Mouse (Mus musculus) forebrain, embryonic 10.5 days (tissue): ENCODE data around the gene Il2ra. TPM values are rescaled to one million over a fixed set of nuclear protein-coding genes. Genes with fewer than 3 reads are reported as not detected.

Source experiments
- DNase-seq: peaks from one replicate; pipeline ENCODE4 v3.0.0-alpha.2; 2017; ENCODE audit warnings: low spot score; ENCODE audit errors: extremely low spot score
- H3K27ac ChIP-seq: fragments of 300-500 bp; sonication (generic); 2 replicates; pipeline ENCODE4 v1.5.1; 2016; ENCODE audit warnings: mild to moderate bottlenecking
- H3K27me3 ChIP-seq: fragments of 300-500 bp; sonication (generic); 2 replicates; pipeline ENCODE4 v1.6.1; 2016; ENCODE audit warnings: mild to moderate bottlenecking; ENCODE audit not compliant: poor library complexity, severe bottlenecking
- H3K36me3 ChIP-seq: fragments of 300-500 bp; sonication (generic); replicated peaks from 2 replicates; pipeline ENCODE4 v1.6.1; 2016; ENCODE audit warnings: mild to moderate bottlenecking, moderate library complexity
- H3K4me1 ChIP-seq: fragments of 300-500 bp; sonication (generic); 2 replicates; pipeline ENCODE4 v1.6.1; 2016
- H3K4me3 ChIP-seq: fragments of 300-500 bp; sonication (generic); 2 replicates; pipeline ENCODE4 v1.5.1; 2016; ENCODE audit warnings: mild to moderate bottlenecking, moderate library complexity
- H3K9me3 ChIP-seq: fragments of 300-500 bp; sonication (generic); 2 replicates; pipeline ENCODE4 v1.6.1; 2016; ENCODE audit warnings: mild to moderate bottlenecking, moderate library complexity
- WGBS: fragments of 180-500 bp; shearing (Covaris S2); methylation state at CpG from one replicate; pipeline ENCODE4 v1.1.7; 2016; 5-methylcytosine and 5-hydroxymethylcytosine counted together
- polyA plus RNA-seq: library from polyadenylated mRNA; unstranded; fragments of >200 nt; fragmentation: Nextera tagmentation; extraction: Ambion mirVana; gene quantifications from 2 replicates; pipeline ENCODE4 v1.2.1, GENCODE M21; 2016

Il2ra gene
- polyA plus RNA-seq, 1 experiment from 2014 or later, result not detected

- 78% methylated on average over 3 of the region's 3 CpGs for WGBS
- no peak for DNase-seq
These were observed 70.4 kb downstream of the Il2ra start for GRCm38 (mm10) chr2:11713021-11713420.

GRCm38 (mm10) chr2:11714535-11714934, 71.9 kb downstream of the Il2ra start:
- WGBS, result 86% methylated on average over 4 of the region's 4 CpGs

More at GRCm38 (mm10) chr2:11713021-11713420, 70.4 kb downstream of the Il2ra start:
- no peak overlapping the region for H3K27ac ChIP-seq
- H3K4me3 ChIP-seq, result no peak overlapping the region
- no peaks in the 10 kb centered on the region for H3K4me1 ChIP-seq
- no peaks in the 10 kb centered on the region for H3K9me3 ChIP-seq
- no peaks in the 10 kb centered on the region for H3K36me3 ChIP-seq
- peaks cover 9% of the 10 kb centered on the region for H3K27me3 ChIP-seq

GRCm38 (mm10) chr2:11718573-11718972, 76.0 kb downstream of the Il2ra start:
- Histone ChIP-seq H3K27ac (no peak overlapping the region), H3K36me3 (no peaks in the 10 kb centered on the region), H3K27me3 (no peaks in the 10 kb centered on the region), H3K4me1 (no peaks in the 10 kb centered on the region), H3K4me3 (no peak overlapping the region), H3K9me3 (no peaks in the 10 kb centered on the region)
- DNase-seq, result no peak
- 80% methylated on average over 2 of the region's 2 CpGs for WGBS

More at GRCm38 (mm10) chr2:11714535-11714934, 71.9 kb downstream of the Il2ra start:
- Histone ChIP-seq H3K9me3 (no peaks in the 10 kb centered on the region), H3K4me1 (no peaks in the 10 kb centered on the region), H3K27me3 (no peaks in the 10 kb centered on the region), H3K27ac (no peak overlapping the region), H3K36me3 (no peaks in the 10 kb centered on the region), H3K4me3 (no peak overlapping the region)
- no peak for DNase-seq

- Histone ChIP-seq H3K27me3 (no peaks in the 10 kb centered on the region), H3K36me3 (no peaks in the 10 kb centered on the region), H3K9me3 (no peaks in the 10 kb centered on the region), H3K4me1 (no peaks in the 10 kb centered on the region), H3K4me3 (no peak overlapping the region), H3K27ac (no peak overlapping the region)
- DNase-seq, result no peak
- 91% methylated on average over 9 of the region's 9 CpGs for WGBS
These were observed 80.0 kb downstream of the Il2ra start for GRCm38 (mm10) chr2:11722564-11722963.

GRCm38 (mm10) chr2:11727574-11727973, 85.0 kb downstream of the Il2ra start:
- H3K4me1 ChIP-seq, result no peaks in the 10 kb centered on the region
- no peaks in the 10 kb centered on the region for H3K27me3 ChIP-seq
- no peak overlapping the region for H3K4me3 ChIP-seq
- WGBS, result 92% methylated on average over 5 of the region's 5 CpGs
- H3K36me3 ChIP-seq, result no peaks in the 10 kb centered on the region
- no peak overlapping the region for H3K27ac ChIP-seq
- no peaks in the 10 kb centered on the region for H3K9me3 ChIP-seq
- no peak for DNase-seq

- Histone ChIP-seq H3K27me3 (no peaks in the 10 kb centered on the region), H3K4me3 (no peak overlapping the region), H3K9me3 (no peaks in the 10 kb centered on the region), H3K36me3 (no peaks in the 10 kb centered on the region), H3K4me1 (no peaks in the 10 kb centered on the region), H3K27ac (no peak overlapping the region)
- WGBS, result 64% methylated on average over 3 of the region's 3 CpGs
- no peak for DNase-seq
These were observed 86.5 kb downstream of the Il2ra start for GRCm38 (mm10) chr2:11729091-11729490.

- Histone ChIP-seq H3K4me1 (no peaks in the 10 kb centered on the region), H3K9me3 (no peaks in the 10 kb centered on the region), H3K27ac (no peak overlapping the region), H3K4me3 (no peak overlapping the region), H3K27me3 (no peaks in the 10 kb centered on the region), H3K36me3 (peaks cover 3% of the 10 kb centered on the region; the same call in 1 of the 2 replicates)
- 78% methylated on average over 5 of the region's 5 CpGs for WGBS
- no peak for DNase-seq
These were observed 90.4 kb downstream of the Il2ra start for GRCm38 (mm10) chr2:11732978-11733377.

- H3K27me3 ChIP-seq, result no peaks in the 10 kb centered on the region
- peaks cover 27% of the 10 kb centered on the region for H3K36me3 ChIP-seq
- H3K27ac ChIP-seq, result no peak overlapping the region
- no peak overlapping the region for H3K4me3 ChIP-seq
- WGBS, result 87% methylated on average over 6 of the region's 6 CpGs
- H3K9me3 ChIP-seq, result no peaks in the 10 kb centered on the region
- no peak for DNase-seq
- no peaks in the 10 kb centered on the region for H3K4me1 ChIP-seq
These were observed 93.2 kb downstream of the Il2ra start for GRCm38 (mm10) chr2:11735853-11736252.

- Histone ChIP-seq H3K4me3 (no peak overlapping the region), H3K27me3 (no peaks in the 10 kb centered on the region), H3K4me1 (no peaks in the 10 kb centered on the region), H3K27ac (no peak overlapping the region), H3K36me3 (peaks cover 56% of the 10 kb centered on the region), H3K9me3 (no peaks in the 10 kb centered on the region)
- DNase-seq, result no peak
- WGBS, result 84% methylated on average over 3 of the region's 3 CpGs
These were observed 96.2 kb downstream of the Il2ra start for GRCm38 (mm10) chr2:11738794-11739193.

GRCm38 (mm10) chr2:11739516-11740051, 97.0 kb downstream of the Il2ra start:
- H3K4me3 ChIP-seq, result no peak overlapping the region
- H3K36me3 ChIP-seq, result peaks cover 64% of the 10 kb centered on the region
- no peaks in the 10 kb centered on the region for H3K4me1 ChIP-seq
- H3K27me3 ChIP-seq, result no peaks in the 10 kb centered on the region
- no peak for DNase-seq
- H3K9me3 ChIP-seq, result no peaks in the 10 kb centered on the region
- H3K27ac ChIP-seq, result no peak overlapping the region
- 97% methylated on average over 4 of the region's 4 CpGs for WGBS

Other genes starting within 250 kb of the Il2ra start
- gene Pfkfb3, start 88.7 kb upstream of the Il2ra start, polyA plus RNA-seq, result 15.5 and 17.0 TPM in 2 replicates
- 203 and 213 TPM in 2 replicates for gene Rbm17, start 38.7 kb upstream of the Il2ra start, polyA plus RNA-seq
- not detected in 2 replicates for gene Gm17490, start 16.5 kb upstream of the Il2ra start, polyA plus RNA-seq
- 0.31 and 0.55 TPM in 2 replicates for gene Il15ra, start 62.5 kb downstream of the Il2ra start, polyA plus RNA-seq
- 104 TPM in 2 replicates for gene Fbh1, start 134.8 kb downstream of the Il2ra start, polyA plus RNA-seq
- gene Ankrd16, start 135.1 kb downstream of the Il2ra start, polyA plus RNA-seq, result 46.4 and 53.9 TPM in 2 replicates